Mouse (Mus musculus) liver, embryonic 14.5 days (tissue): ENCODE data around the gene Pcif1. TPM values are rescaled to one million over a fixed set of nuclear protein-coding genes. Genes with fewer than 3 reads are reported as not detected.
A peak's percentile ranks its signal among the peaks of the same experiment; 100 is the strongest.

ENCODE experiments used
- ATAC-seq: fragments of 200-750 bp; cut with Nextera tagmentation; 2 replicates; pipeline ENCODE4 v1.8.0; 2017; ENCODE audit warnings: moderate number of reproducible peaks, mild to moderate bottlenecking, moderate library complexity; ENCODE audit not compliant: insufficient read depth
- DNase-seq, 3 experiments: peaks; one replicate each; pipeline ENCODE4 v3.0.0-alpha.2; 2012 to 2013; ENCODE audit warnings: low read depth in 3 of 3, low spot score in 3 of 3
- H3K27ac ChIP-seq: fragments of 300-500 bp; sonication (generic); 2 replicates; pipeline ENCODE4 v1.5.1; 2014; ENCODE audit warnings: moderate library complexity, mild to moderate bottlenecking, control low read depth, inconsistent platforms
- H3K27me3 ChIP-seq: fragments of 300-500 bp; sonication (generic); 2 replicates; pipeline ENCODE4 v1.6.1; 2014; ENCODE audit warnings: mild to moderate bottlenecking, low read length, moderate library complexity; ENCODE audit not compliant: control insufficient read depth, insufficient read depth
- H3K36me3 ChIP-seq: fragments of 300-500 bp; sonication (generic); replicated peaks from 2 replicates; pipeline ENCODE4 v1.6.1; 2014; ENCODE audit warnings: low read depth; ENCODE audit not compliant: control insufficient read depth, insufficient read depth
- H3K4me1 ChIP-seq, 2 experiments: fragments of 200-500 bp in 1 of 2; fragments of 300-500 bp in 1 of 2; sonication (generic) in 1 of 2; replicated peaks; 2 replicates each; pipeline ENCODE4 v1.6.1; 2012 to 2014; ENCODE audit warnings: antibody characterized with exemption in 1 of 2, inconsistent platforms in 1 of 2, low read length in 1 of 2; ENCODE audit not compliant: control insufficient read depth in 2 of 2, insufficient read depth in 2 of 2
- H3K4me2 ChIP-seq: fragments of 300-500 bp; sonication (generic); 2 replicates; pipeline ENCODE4 v1.6.1; 2014; ENCODE audit warnings: low read depth, mild to moderate bottlenecking, control low read depth, moderate library complexity
- H3K4me3 ChIP-seq, 2 experiments: fragments of 200-500 bp in 1 of 2; fragments of 300-500 bp in 1 of 2; sonication (generic) in 1 of 2; 2 replicates each; pipeline ENCODE4 v1.5.1; 2012 to 2014; ENCODE audit warnings: low read depth in 2 of 2, low read length in 2 of 2, mild to moderate bottlenecking in 2 of 2, control low read depth in 1 of 2, inconsistent platforms in 1 of 2, moderate library complexity in 1 of 2; ENCODE audit not compliant: insufficient read depth in 1 of 2
- H3K9ac ChIP-seq: fragments of 300-500 bp; sonication (generic); replicated peaks from 2 replicates; pipeline ENCODE4 v1.6.1; 2014; ENCODE audit warnings: mild to moderate bottlenecking, control low read depth, moderate library complexity
- H3K9me3 ChIP-seq: fragments of 300-500 bp; sonication (generic); 2 replicates; pipeline ENCODE4 v1.6.1; 2016; ENCODE audit warnings: low read length, mixed read lengths; ENCODE audit not compliant: control insufficient read depth
- CTCF ChIP-seq: IDR thresholded peaks from 2 replicates; pipeline ENCODE4 v1.5.1; 2016; ENCODE audit warnings: antibody characterized with exemption, low read depth, control low read depth
- EP300 ChIP-seq: IDR thresholded peaks from 2 replicates; pipeline ENCODE4 v1.6.1; 2016; ENCODE audit warnings: antibody characterized with exemption, low read depth
- WGBS: fragments of 180-500 bp; shearing (Covaris S2); extraction: QIAGEN DNeasy Blood & Tissue Kit; methylation state at CpG from one replicate; pipeline ENCODE4 v1.1.7; 2014; ENCODE audit not compliant: insufficient replicate concordance; 5-methylcytosine and 5-hydroxymethylcytosine counted together
- polyA plus RNA-seq, 2 experiments: library from polyadenylated mRNA; depleted of rRNA in 1 of 2; stranded (reverse) in 1 of 2; unstranded in 1 of 2; fragments of >200 nt; fragmentation: Nextera tagmentation in 1 of 2; extraction: Ambion mirVana in 1 of 2; gene quantifications; 2 replicates each; pipeline versions ENCODE4 v1.2.1 to v1.2.3; 2012 to 2014

The Pcif1 gene
- polyA plus RNA-seq, 2 experiments: 19.6 to 37.5 TPM

- H3K9ac ChIP-seq: no peak overlapping the region
- DNase-seq: no peak
- H3K4me1 ChIP-seq: peaks cover 0 to 16% of the 10 kb centered on the region in 2 experiments; a peak in 2 of 4 replicates
- H3K4me2 ChIP-seq: no peak overlapping the region
- TF ChIP-seq CTCF (no peak), EP300 (no peak)
- H3K4me3 ChIP-seq: no peak overlapping the region
- ATAC-seq: no peak
- no peaks in the 10 kb centered on the region for H3K27me3 ChIP-seq
- H3K36me3 ChIP-seq: peaks cover 48% of the 10 kb centered on the region
- 89% methylated on average over 5 of the region's 5 CpGs for WGBS
- H3K9me3 ChIP-seq: peaks cover 4% of the 10 kb centered on the region
- no peak overlapping the region for H3K27ac ChIP-seq
Measured at GRCm38 (mm10) chr2:164908011-164908410, 28.9 kb downstream of the Pcif1 start.

- peaks cover 0 to 22% of the 10 kb centered on the region in 2 experiments; a peak in 3 of 4 replicates for H3K4me1 ChIP-seq
- 88% methylated on average over 3 of the region's 3 CpGs for WGBS
- H3K4me2 ChIP-seq: no peak overlapping the region; the same call in 1 of the 2 replicates
- H3K4me3 ChIP-seq: no peak overlapping the region
- ATAC-seq (no peak), DNase-seq (no peak)
- peaks cover 4% of the 10 kb centered on the region for H3K9me3 ChIP-seq
- no peak overlapping the region for H3K27ac ChIP-seq
- peaks cover 42% of the 10 kb centered on the region for H3K36me3 ChIP-seq
- no peaks in the 10 kb centered on the region for H3K27me3 ChIP-seq
- TF ChIP-seq CTCF: no peak
- no peak for TF ChIP-seq EP300
- H3K9ac ChIP-seq: no peak overlapping the region
Measured at GRCm38 (mm10) chr2:164909100-164909499, 30.0 kb downstream of the Pcif1 start.

GRCm38 (mm10) chr2:164909542-164909941 lies 30.4 kb downstream of the Pcif1 start:
- Histone ChIP-seq H3K9me3 (peaks cover 4% of the 10 kb centered on the region), H3K4me2 (peak overlapping the region; percentile 63), H3K4me1 (peaks cover 0 to 22% of the 10 kb centered on the region in 2 experiments; a peak in 3 of 4 replicates), H3K36me3 (peaks cover 38% of the 10 kb centered on the region), H3K27me3 (no peaks in the 10 kb centered on the region), H3K27ac (no peak overlapping the region), H3K9ac (no peak overlapping the region; the same call in 1 of the 2 replicates), H3K4me3 (peak overlapping the region; percentile 80 to 85)
- no peak for TF ChIP-seq EP300
- TF ChIP-seq CTCF: peak; percentile 71
- DNase-seq (peak in 2 of 3 experiments; percentile 38 to 57), ATAC-seq (no peak)
- WGBS: 86% methylated on average over 1 of the region's 1 CpGs

GRCm38 (mm10) chr2:164910360-164911061 lies 31.4 kb downstream of the Pcif1 start:
- no peak for TF ChIP-seq EP300
- TF ChIP-seq CTCF: no peak
- Histone ChIP-seq H3K4me2 (peak overlapping the region; percentile 63), H3K9me3 (peaks cover 4% of the 10 kb centered on the region), H3K36me3 (peaks cover 28% of the 10 kb centered on the region), H3K27ac (peak overlapping the region; percentile 20), H3K27me3 (no peaks in the 10 kb centered on the region), H3K4me1 (peaks cover 0 to 22% of the 10 kb centered on the region in 2 experiments; a peak in 3 of 4 replicates), H3K9ac (peak overlapping the region; percentile 88), H3K4me3 (peak overlapping the region; percentile 80 to 85)
- peak in 2 of 3 experiments; percentile 17 to 31 for DNase-seq
- ATAC-seq: peak; percentile 49
- 2% methylated on average over 37 of the region's 37 CpGs for WGBS
